Mouse (Mus musculus) gonadal fat pad, adult 2 months (tissue): Measurements from ENCODE around the gene Pcyt1a. TPM values are rescaled to one million over a fixed set of nuclear protein-coding genes. Genes with fewer than 3 reads are reported as not detected.
"Not testable (repeated sequence)": the region's sequence is repeated elsewhere in the genome, so short reads cannot be mapped to it uniquely, and the experiment has no call there.

Experiments
- DNase-seq: peaks from one replicate; pipeline ENCODE4 v3.0.0-alpha.2; 2012; ENCODE audit warnings: low read depth
- polyA plus RNA-seq: library from polyadenylated mRNA; depleted of rRNA; stranded (reverse); fragments of >200 nt; gene quantifications from 2 replicates; pipeline ENCODE4 v1.2.3, GENCODE M21; 2012

The Pcyt1a gene
- polyA plus RNA-seq, 1 experiment: 33.0 TPM

GRCm38 (mm10) chr16:32472276-32473015 is 41.7 kb downstream of the Pcyt1a start:
- no peak for DNase-seq

DNA sequence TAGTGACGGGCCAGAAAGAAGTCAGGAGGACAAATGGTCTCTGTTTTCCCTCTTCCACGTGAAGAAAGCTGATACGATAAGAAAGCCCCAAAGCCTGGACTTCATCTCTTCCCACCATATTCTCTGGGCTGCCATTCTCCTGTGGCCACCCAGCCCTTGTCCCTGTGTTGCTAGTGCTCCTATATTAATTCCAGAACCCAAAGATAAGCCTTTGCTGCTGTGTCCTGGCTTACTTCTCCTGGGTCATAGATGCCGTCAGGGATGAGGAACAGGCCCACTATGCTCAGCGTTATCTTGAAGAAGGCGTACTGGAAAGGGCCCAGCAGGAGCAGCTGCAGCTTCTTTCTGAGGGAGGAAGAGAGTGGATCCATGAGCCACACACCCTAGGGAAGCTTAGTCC is 46.6 kb downstream of the Pcyt1a start:
- no peak for DNase-seq

DNA sequence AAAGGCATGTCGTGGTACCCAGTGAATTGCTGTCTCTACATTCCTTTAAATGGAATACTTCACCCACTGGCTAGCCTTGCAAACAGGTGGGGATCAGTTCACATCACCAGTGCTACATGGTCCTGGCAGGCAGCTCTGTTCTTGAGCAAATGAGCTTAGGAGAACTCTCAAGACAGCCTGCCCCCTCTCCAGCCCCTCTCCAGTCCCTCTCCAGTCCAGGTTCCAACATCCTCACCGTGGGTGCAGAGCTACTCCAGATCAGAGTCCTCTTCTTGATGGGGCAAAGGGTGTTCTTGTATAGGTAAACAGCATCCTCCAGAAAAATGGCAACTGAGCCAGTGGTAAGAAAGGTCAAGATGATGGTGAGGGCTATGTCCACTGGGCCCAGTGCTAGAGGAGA is 48.7 kb downstream of the Pcyt1a start:
- no peak for DNase-seq

DNA sequence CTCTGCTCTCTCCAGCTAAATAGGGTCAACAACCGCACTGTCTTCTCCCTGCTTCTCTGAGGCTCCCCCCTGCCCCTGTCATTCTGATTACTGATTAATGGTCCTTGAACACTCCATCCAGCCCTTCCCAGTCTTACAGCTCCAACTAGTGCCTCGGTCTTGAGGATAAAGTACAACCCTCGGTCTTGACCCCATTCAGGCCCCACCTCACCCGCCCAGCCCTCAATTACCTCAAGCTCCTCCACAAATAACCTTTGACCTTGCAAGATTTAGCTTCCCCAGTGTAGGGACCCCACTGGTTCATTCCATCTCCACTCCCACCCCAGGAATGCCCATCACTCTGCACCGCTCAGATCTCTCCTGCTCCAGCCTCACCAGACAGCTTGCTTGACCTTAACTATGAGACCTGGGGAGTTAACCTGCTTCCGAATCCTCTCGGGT is 53.7 kb downstream of the Pcyt1a start:
- no peak for DNase-seq

DNA sequence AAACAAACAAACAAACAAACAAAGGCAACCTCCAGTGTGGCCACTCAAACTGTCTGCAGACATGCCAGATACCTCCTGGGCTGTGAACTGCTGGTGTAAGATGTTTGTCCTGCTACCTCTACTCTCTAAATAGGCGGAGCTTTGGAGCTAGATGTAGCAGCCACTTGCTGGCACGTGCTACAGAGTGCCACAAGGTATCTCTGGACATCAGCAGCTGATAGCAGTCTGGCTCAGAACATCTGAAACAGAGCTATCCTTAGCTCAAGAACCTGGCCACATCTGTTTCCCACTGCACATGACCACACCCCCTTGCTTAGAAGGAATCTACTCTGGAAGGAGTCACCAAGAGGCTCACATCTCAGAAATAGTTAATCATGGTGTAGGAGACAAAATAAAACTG is 54.5 kb downstream of the Pcyt1a start:
- DNase-seq: no peak

DNA sequence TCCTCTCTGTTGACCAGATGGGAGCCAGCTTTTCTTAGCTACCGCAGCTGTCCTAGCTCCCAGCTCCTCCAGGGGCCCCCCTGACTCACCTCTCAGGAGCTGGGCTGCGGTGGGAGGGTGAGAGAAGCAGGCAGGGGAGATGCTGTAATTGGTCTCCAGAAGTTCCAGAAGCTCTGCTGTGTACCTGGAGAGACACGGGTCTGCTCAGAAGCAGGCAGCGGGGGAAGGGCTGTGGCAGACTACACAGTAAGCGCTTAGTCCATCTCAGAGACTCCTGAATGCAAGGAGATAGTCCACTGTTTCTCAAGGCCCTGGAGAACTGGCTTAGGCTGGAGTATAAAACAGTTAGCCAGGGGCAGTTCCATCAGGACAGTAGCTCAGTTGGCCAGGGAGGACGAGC is 55.3 kb downstream of the Pcyt1a start:
- no peak for DNase-seq

DNA sequence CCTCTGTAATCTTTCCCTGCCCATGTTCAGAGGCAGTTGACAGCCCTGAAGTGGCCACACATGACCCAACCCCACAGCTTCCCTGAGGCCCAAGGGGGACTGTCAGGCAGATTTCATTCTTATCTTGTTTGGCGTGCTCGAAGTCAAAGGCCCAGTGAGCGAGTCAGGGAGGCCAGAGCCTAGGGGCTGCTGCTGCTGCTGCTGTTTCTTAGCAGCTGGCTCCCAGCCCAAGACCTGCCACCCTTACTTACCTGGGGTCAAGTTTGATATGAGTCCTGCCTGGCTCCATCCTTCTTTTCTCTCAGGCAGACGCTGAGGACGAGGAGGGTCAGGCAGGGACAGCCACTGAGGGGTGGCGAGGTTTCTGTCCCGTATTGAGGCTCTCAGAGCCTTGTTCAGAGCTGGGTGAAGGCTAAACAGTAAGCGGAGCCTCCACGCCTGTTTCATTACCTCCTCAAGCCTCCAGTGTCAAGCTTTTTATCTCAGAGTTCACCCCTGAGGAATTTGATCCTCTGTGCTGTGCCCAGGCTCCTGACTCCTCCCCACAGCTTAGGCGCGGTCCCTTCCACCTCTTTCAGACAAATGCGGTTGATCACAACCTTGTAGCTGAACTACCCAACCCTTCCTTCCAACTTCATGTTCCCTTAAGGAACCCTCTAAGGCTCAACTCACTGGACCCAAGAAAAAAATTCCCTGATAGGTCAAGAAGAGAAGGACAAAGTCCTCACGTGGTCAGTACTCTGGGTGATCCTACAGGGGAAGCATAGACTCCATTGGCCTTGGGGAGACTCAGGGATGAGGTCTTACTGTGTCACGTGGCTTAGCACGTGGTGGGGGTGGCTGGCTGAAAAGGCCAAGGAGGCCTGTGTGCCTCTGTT is 56.8 kb downstream of the Pcyt1a start, which contains the start of gene Slc51a:
Slc51a (minus strand) TSS at position 646 of the 878 bp plus-strand sequence.
- DNase-seq: no peak

GRCm38 (mm10) chr16:32488939-32489338 is 58.2 kb downstream of the Pcyt1a start:
- no peak for DNase-seq

GRCm38 (mm10) chr16:32494371-32494770 is 63.6 kb downstream of the Pcyt1a start:
- DNase-seq: not testable (repeated sequence)

- no peak for DNase-seq
Measured at GRCm38 (mm10) chr16:32495965-32496364, 65.2 kb downstream of the Pcyt1a start, which contains the start of gene Zdhhc19. Zdhhc19 (plus strand) TSS chr16:32496265.

DNA sequence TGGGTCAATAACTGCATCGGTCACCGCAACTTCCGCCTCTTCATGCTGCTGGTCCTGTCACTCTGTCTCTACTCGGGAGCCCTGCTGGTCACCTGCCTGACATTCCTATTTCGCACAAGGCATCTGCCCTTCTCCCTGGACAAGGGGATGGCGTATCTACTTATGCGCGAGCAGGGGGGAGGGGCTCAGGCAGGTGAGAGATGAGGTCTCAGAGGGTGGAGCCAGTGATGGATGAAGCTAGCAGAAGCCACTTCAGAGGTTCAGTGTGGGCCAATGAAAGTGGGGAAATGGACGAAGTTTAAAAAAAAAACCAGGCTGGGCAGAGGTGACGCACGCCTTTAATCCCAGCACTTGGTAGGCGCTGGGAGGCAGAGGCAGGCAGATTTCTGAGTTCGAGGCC is 68.3 kb downstream of the Pcyt1a start:
- DNase-seq: no peak

DNA sequence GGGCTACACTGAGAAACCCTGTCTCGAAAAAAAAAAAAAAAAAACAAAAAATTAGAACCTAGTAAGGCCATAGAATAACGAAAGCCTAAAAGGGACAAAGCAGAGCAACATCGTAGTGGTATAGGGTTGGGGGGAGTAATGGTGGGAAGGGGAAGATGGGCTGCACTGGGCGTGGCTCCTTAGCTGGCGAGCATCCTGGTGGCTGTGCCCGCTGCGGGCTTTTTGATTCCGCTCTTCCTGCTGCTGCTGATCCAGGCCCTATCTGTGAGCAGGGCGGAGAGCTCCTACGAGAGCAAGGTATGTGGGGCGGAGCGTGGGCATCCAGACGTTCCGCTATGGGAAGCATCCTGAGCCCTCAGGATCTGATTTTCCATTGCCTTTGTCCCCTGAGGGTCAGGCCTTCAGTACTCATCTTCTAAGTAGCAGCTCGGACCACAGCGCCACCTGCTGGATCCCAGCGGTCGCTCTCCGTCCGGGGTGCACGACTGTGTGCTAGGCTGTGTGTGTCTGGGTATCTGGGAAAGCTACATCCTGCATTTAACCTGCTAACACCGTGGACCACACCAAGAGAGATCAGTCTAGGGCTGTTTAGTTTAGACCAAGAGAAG is 68.8 kb downstream of the Pcyt1a start:
- DNase-seq: no peak

DNA sequence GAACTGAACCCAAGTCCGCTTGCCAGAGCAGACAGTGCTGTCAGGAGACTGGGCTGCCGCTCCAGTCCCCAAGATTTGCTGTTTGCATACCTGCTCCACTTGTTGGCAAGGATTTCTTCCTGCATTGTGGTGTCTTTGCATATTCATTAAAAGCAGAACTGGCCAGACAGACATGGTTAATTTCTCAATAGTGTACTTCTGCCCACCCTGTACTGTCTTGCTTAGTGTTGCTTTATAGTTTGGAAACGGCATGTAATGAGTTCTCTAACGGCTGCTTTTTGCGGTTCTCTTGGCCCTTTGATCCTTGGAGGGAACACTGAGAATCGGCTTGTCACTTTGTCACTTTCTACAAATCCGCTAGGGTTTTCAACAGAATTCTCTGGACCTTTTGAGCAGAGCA is 70.7 kb downstream of the Pcyt1a start:
- no peak for DNase-seq

GRCm38 (mm10) chr16:32502621-32503335 is 72.1 kb downstream of the Pcyt1a start:
- DNase-seq: no peak

DNA sequence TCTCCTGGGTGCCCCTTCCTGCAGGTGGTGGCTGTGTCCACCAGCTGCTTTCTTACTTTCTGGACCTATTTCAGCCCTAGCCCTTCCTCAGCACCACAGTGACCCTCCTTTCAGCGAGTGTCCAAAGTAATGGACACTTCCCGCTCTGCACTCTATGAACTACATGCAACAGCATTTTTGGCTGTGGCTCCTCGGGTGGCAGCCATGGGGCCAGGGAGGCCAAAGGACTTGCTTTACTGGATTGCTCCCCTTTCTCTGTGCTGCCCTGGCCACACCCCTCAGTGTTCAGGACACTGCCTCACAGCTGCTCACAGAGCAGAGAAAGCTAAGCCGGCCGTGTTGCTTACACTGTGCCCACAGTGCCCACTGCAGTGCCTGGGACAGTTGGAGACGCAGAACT is 72.9 kb downstream of the Pcyt1a start:
- no peak for DNase-seq

- no peak for DNase-seq
Measured at GRCm38 (mm10) chr16:32506298-32506697, 75.6 kb downstream of the Pcyt1a start.

DNA sequence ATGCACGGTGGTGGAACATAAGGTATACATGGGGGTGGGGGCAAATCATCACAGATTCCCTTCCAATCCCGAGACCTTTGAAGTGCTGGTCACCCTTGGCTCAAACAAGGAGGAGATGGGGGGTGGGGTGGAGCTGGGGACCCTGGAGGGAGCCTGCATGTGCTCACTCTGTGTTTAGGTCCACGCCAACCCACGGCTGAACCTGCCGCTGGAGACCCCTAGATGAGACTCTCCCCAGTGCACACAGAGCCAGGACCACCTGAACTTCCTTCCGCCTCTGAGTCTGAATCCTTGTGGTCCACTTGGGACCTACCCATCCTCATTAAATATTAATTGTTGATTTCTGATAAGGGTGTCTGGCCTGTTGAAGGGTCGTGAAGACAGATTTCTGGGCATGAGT is 76.1 kb downstream of the Pcyt1a start:
- DNase-seq: no peak

GRCm38 (mm10) chr16:32507407-32507806 is 76.7 kb downstream of the Pcyt1a start:
- no peak for DNase-seq

GRCm38 (mm10) chr16:32508035-32508434 is 77.3 kb downstream of the Pcyt1a start:
- no peak for DNase-seq

- no peak for DNase-seq
Measured at GRCm38 (mm10) chr16:32508506-32509065, 77.9 kb downstream of the Pcyt1a start.
